Mouse (Mus musculus) liver, embryonic 13.5 days (tissue): ENCODE results near the gene Tubd1. TPM values are rescaled to one million over a fixed set of nuclear protein-coding genes. Genes with fewer than 3 reads are reported as not detected.

ENCODE experiments used
- ATAC-seq: fragments of 200-750 bp; cut with Nextera tagmentation; 2 replicates; pipeline ENCODE4 v1.8.0; 2017; ENCODE audit warnings: low read depth, mild to moderate bottlenecking, moderate number of reproducible peaks, moderate library complexity
- DNase-seq: peaks from one replicate; pipeline ENCODE4 v3.0.0; 2022
- H3K27ac ChIP-seq: fragments of 300-500 bp; sonication (generic); 2 replicates; pipeline ENCODE4 v1.5.1; 2015; ENCODE audit warnings: moderate library complexity, mild to moderate bottlenecking, inconsistent platforms
- H3K27me3 ChIP-seq: fragments of 300-500 bp; sonication (generic); 2 replicates; pipeline ENCODE4 v1.6.1; 2015; ENCODE audit warnings: mild to moderate bottlenecking, inconsistent platforms
- H3K36me3 ChIP-seq: fragments of 300-500 bp; sonication (generic); 2 replicates; pipeline ENCODE4 v1.6.1; 2015; ENCODE audit warnings: mild to moderate bottlenecking, inconsistent platforms
- H3K4me1 ChIP-seq: fragments of 300-500 bp; sonication (generic); replicated peaks from 2 replicates; pipeline ENCODE4 v1.6.1; 2015; ENCODE audit warnings: inconsistent platforms
- H3K4me2 ChIP-seq: fragments of 300-500 bp; sonication (generic); 2 replicates; pipeline ENCODE4 v1.6.1; 2015; ENCODE audit warnings: inconsistent platforms, mild to moderate bottlenecking, moderate library complexity
- H3K4me3 ChIP-seq: fragments of 300-500 bp; sonication (generic); replicated peaks from 2 replicates; pipeline ENCODE4 v1.5.1; 2015; ENCODE audit warnings: mild to moderate bottlenecking, inconsistent platforms
- H3K9ac ChIP-seq: fragments of 300-500 bp; sonication (generic); 2 replicates; pipeline ENCODE4 v1.6.1; 2015; ENCODE audit warnings: mild to moderate bottlenecking, inconsistent platforms
- H3K9me3 ChIP-seq: fragments of 300-500 bp; sonication (generic); replicated peaks from 2 replicates; pipeline ENCODE4 v1.6.1; 2016; ENCODE audit warnings: inconsistent platforms
- WGBS: fragments of 180-500 bp; shearing (Covaris S2); methylation state at CpG from one replicate; pipeline ENCODE4 v1.1.7; 2015; ENCODE audit not compliant: insufficient replicate concordance; 5-methylcytosine and 5-hydroxymethylcytosine counted together
- polyA plus RNA-seq: library from polyadenylated mRNA; unstranded; fragments of >200 nt; fragmentation: Nextera tagmentation; extraction: Ambion mirVana; gene quantifications from 2 replicates; pipeline ENCODE4 v1.2.1, GENCODE M21; 2015

The Tubd1 gene
- polyA plus RNA-seq: 13.2 and 13.6 TPM in 2 replicates

DNA sequence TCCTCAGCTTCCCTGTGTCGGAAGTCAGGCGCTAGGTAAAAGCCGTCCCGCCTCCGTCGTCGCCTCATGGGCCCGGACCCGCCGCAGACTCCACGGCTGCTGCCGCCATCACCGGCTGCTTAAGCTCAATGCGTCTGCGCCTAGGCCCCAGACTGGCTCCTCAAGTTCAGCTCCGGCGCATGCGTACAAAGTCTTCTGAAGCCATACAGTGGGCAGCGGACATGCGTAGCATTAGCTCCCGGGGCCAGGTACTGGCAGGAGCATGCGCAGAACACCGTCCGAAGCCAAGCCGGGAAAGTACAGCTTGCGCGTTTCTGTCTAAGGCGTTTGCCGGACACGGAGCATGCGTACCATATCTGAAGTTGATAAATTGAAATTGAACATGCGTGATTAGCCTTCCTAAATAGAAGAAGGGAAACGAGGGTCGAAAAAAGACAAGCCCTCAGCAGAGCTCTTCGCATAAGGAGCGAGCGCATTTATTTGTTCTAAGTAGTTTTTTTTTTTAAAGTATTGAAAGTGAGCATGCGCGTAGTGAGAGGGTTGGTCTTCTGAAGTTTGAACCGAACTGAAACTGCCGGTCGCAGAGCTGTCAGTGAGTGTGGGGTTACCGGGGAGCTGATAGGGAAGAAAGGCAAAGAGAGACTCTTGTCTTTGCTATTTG lies at the start of gene Tubd1, which contains the start of gene Rps6kb1:
TSS of gene Tubd1 (plus strand) at position 353 of the 661 bp plus-strand sequence.
TSS of gene Rps6kb1 (minus strand) at position 167 of the 661 bp plus-strand sequence.
- peak within 1 kb of the TSS; percentile 73 for H3K4me2 ChIP-seq
- H3K9me3 ChIP-seq: no peaks in the 10 kb centered on the region
- H3K27me3 ChIP-seq: no peaks in the 10 kb centered on the region
- H3K27ac ChIP-seq: peak within 1 kb of the TSS; percentile 90
- peak within 1 kb of the TSS; percentile 97 for H3K9ac ChIP-seq
- under 1% methylated on average over 43 of the region's 43 CpGs for WGBS
- H3K4me1 ChIP-seq: peaks cover 43% of the 10 kb centered on the region
- DNase-seq: peak; percentile 99
- peak within 1 kb of the TSS; percentile 91 for H3K4me3 ChIP-seq
- peaks cover 16% of the 10 kb centered on the region for H3K36me3 ChIP-seq
- ATAC-seq: peak; percentile 96

DNA sequence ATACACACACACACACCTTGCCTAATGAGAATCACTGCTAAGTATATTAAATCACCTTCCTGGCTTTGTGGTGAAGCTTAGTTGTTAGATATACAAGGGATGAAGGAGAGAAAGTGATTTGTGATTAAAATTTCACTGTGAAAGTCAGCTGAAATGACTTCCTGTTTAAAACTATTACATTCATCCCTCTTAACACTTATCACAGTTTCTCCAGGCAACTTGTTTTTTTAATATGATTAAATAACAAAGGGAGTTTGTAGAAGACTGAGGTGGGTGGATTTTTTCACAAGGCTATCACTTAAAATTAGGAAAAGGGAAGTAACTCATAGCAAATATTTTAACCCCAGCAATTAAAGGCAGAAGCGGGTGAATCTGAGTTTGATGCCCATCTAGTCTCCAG lies 47.4 kb upstream of the Tubd1 start:
- WGBS: 80% methylated on average over 1 of the region's 1 CpGs
- Histone ChIP-seq H3K9ac (no peak overlapping the region), H3K36me3 (peaks cover 40% of the 10 kb centered on the region)

DNA sequence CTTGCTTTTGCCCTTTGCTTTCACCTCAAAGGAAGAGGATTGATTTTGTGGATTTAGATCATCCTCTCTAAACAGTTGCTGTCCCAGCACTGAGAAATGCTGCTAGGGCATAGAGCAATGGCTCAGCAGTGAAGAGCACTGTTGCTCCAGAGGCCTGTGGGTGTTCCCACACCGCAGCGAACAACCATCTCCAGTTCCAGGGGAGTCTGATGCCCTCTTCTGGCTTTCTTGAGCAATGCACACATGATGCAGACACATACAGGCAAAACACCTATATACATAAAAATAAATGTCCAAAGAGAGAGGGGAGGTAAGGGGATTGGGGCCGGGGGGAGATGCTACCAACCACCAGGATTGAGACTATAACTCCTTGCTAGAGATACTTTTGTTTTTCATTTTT lies 46.9 kb upstream of the Tubd1 start:
- no peaks in the 10 kb centered on the region for H3K4me1 ChIP-seq
- H3K36me3 ChIP-seq: peaks cover 41% of the 10 kb centered on the region
- no peaks in the 10 kb centered on the region for H3K27me3 ChIP-seq
- no peak overlapping the region for H3K9ac ChIP-seq
- ATAC-seq (no peak), DNase-seq (peak; percentile 5)
- no peak overlapping the region for H3K4me2 ChIP-seq
- 63% methylated on average over 3 of the region's 3 CpGs for WGBS
- no peak overlapping the region for H3K27ac ChIP-seq
- no peaks in the 10 kb centered on the region for H3K9me3 ChIP-seq
- no peak overlapping the region for H3K4me3 ChIP-seq

More for the DNA sequence above, 47.4 kb upstream of the Tubd1 start:
- no peak for ATAC-seq
- no peak for DNase-seq
- Histone ChIP-seq H3K27me3 (no peaks in the 10 kb centered on the region), H3K4me3 (no peak overlapping the region), H3K4me1 (no peaks in the 10 kb centered on the region), H3K27ac (no peak overlapping the region), H3K4me2 (no peak overlapping the region), H3K9me3 (no peaks in the 10 kb centered on the region)

DNA sequence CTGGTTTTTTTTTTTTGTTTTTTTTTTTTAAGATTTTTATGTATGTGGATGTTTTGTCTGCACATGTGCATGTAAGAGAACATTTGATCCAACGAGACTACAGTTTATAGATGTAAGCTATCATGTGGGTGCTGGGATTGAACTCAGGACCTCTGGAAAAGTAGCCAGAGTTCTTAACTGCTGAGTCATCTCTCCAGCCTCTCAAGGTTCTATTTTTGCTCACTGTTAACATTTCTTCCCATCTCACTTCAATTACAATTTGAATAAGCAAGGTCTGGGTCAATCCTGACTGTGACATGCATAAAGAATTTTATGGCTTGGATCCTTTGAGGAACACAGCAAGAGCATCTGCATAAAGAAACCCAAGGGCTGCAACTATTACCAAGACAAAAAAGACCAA lies 44.0 kb upstream of the Tubd1 start:
- Histone ChIP-seq H3K4me2 (no peak overlapping the region), H3K36me3 (peaks cover 58% of the 10 kb centered on the region), H3K4me1 (no peaks in the 10 kb centered on the region), H3K27me3 (no peaks in the 10 kb centered on the region), H3K9me3 (no peaks in the 10 kb centered on the region), H3K4me3 (no peak overlapping the region), H3K27ac (no peak overlapping the region), H3K9ac (no peak overlapping the region)
- 69% methylated on average over 1 of the region's 1 CpGs for WGBS
- no peak for DNase-seq
- ATAC-seq: no peak

DNA sequence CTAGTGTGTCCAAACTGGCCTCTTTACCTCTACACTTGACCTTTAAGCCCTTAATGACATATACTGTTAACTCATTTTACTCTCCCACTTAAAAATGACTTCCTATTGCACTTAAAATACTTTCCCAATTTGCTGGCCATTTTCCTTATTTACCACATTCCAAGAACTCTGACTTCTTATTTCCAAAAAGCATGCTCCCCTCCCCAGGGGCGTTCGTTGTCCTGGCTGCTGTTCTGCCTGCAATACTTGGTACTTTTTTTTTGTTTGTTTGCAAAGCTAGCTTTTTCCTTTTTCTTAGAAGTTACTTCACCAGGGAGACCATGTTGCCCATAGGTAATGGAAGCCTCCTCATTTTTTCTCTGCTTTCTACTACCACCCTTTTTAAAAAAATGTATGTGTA lies 41.7 kb upstream of the Tubd1 start:
- ATAC-seq (no peak), DNase-seq (no peak)
- H3K4me2 ChIP-seq: no peak overlapping the region
- no peak overlapping the region for H3K4me3 ChIP-seq
- no peaks in the 10 kb centered on the region for H3K27me3 ChIP-seq
- H3K36me3 ChIP-seq: peaks cover 67% of the 10 kb centered on the region
- H3K4me1 ChIP-seq: no peaks in the 10 kb centered on the region
- H3K27ac ChIP-seq: no peak overlapping the region
- H3K9me3 ChIP-seq: no peaks in the 10 kb centered on the region
- WGBS: 87% methylated on average over 2 of the region's 2 CpGs
- no peak overlapping the region for H3K9ac ChIP-seq

DNA sequence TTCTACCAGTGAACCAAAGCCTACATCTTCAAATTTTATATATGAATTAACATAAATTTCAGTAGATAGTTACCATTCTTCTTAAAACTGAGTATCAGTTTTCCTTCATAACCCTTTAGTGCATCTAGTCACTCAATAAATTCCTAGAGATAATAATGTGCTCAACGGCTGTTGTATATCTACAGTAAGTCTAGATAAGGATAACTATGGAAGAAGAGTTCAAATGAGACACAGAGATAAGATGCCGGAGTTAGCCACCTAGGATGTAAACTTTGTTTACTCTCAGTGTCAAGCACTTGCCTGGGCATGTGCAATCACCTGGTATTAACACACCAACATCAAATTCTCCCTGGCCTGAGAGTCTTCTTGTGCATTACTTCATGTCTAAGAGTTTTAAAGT lies 37.5 kb upstream of the Tubd1 start:
- Histone ChIP-seq H3K9me3 (no peaks in the 10 kb centered on the region), H3K27ac (no peak overlapping the region), H3K4me3 (no peak overlapping the region), H3K36me3 (peaks cover 84% of the 10 kb centered on the region), H3K27me3 (no peaks in the 10 kb centered on the region), H3K4me1 (no peaks in the 10 kb centered on the region), H3K9ac (no peak overlapping the region), H3K4me2 (no peak overlapping the region)
- ATAC-seq (no peak), DNase-seq (no peak)
- 42% methylated on average over 2 of the region's 2 CpGs for WGBS

DNA sequence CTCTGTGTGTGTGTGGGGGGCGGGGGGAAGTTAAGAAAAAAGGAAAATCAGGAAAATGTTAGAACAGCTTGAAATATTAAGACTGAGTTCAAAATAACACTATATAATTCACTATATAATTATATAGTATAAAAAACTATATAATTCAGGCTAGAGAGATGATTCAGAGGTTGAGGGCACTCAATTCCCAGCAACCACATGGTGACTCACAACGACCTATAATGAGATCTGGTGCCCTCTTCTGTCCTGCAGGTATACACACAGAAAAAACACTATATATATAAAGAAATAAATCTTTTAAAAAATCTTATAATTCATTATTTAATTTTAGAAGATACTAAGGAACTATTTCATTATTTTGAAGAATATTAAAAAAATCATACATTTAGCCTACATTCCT lies 36.8 kb upstream of the Tubd1 start:
- no peak for ATAC-seq
- 81% methylated on average over 2 of the region's 2 CpGs for WGBS
- H3K36me3 ChIP-seq: peaks cover 83% of the 10 kb centered on the region

DNA sequence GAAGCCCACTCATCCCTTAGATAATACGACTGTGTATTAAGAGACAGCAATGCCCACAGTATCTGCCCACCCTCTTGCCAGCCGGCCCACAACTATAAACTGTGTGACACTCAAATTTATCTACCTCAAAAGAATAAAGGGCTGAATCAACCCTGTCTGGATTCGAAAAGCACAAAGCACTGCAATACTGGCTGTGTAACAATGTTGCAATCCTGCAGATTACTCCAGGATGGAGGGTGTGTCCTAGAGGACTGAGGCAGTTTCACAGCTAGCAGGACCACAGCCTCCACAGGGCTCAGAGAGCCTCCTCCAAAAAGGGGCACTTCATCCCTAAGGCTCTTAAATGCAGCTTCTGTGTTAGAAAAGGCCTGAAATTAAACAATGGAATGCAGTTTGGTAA lies 28.2 kb upstream of the Tubd1 start:
- no peak for ATAC-seq

More for the DNA sequence above, 36.8 kb upstream of the Tubd1 start:
- Histone ChIP-seq H3K4me2 (no peak overlapping the region), H3K4me3 (no peak overlapping the region), H3K4me1 (no peaks in the 10 kb centered on the region), H3K9me3 (no peaks in the 10 kb centered on the region), H3K9ac (no peak overlapping the region), H3K27ac (no peak overlapping the region), H3K27me3 (no peaks in the 10 kb centered on the region)
- DNase-seq: no peak

DNA sequence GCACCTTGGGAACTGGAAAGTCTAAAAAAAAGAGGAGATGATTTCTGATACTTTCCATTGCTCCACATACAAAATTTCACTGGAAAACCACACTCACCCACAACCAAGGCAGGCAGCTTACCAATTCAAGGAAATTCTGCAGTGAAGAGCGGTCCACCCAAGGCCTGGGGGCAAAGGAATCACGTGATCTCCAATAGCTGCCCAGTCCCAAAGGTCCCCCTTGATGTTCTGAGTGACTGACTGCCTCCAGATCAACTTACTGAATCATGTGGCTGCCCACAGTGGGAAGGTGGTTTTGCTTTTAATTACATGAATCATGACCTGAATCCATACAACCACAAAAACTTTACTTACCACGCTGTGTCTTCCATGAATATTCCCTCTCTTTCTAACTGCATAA lies 27.6 kb upstream of the Tubd1 start:
- Histone ChIP-seq H3K4me3 (no peak overlapping the region), H3K4me1 (no peaks in the 10 kb centered on the region), H3K36me3 (peaks cover 76% of the 10 kb centered on the region), H3K27me3 (no peaks in the 10 kb centered on the region), H3K9me3 (no peaks in the 10 kb centered on the region; the same call in 1 of the 2 replicates), H3K9ac (no peak overlapping the region), H3K4me2 (no peak overlapping the region), H3K27ac (no peak overlapping the region)
- WGBS: 95% methylated on average over 3 of the region's 3 CpGs
- ATAC-seq: no peak
- no peak for DNase-seq

More for the DNA sequence above, 28.2 kb upstream of the Tubd1 start:
- 83% methylated on average over 3 of the region's 3 CpGs for WGBS
- H3K27ac ChIP-seq: no peak overlapping the region
- no peak for DNase-seq
- H3K4me1 ChIP-seq: no peaks in the 10 kb centered on the region
- H3K36me3 ChIP-seq: peaks cover 77% of the 10 kb centered on the region
- H3K4me3 ChIP-seq: no peak overlapping the region
- H3K4me2 ChIP-seq: no peak overlapping the region
- no peak overlapping the region for H3K9ac ChIP-seq
- H3K9me3 ChIP-seq: no peaks in the 10 kb centered on the region; the same call in 1 of the 2 replicates
- H3K27me3 ChIP-seq: no peaks in the 10 kb centered on the region

DNA sequence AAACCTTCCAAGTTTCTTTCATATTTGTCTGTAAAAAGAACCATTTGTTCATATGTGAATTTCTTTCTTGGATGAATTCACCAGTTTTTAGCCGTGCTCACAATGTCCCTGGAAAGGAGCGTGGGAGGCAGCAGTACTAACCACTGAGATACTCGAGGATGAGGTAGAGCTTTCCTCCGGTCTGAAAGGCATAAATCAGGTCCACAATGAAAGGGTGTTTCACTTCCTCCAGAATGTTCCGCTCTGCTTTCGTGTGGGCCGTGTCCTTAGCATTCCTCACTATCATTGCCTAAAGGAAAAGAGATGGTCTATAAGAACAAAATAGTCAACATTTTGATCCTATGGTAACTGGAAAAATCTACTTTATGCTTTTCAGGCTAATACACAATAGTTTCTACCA lies 25.0 kb upstream of the Tubd1 start:
- 91% methylated on average over 7 of the region's 7 CpGs for WGBS
- H3K27me3 ChIP-seq: no peaks in the 10 kb centered on the region

DNA sequence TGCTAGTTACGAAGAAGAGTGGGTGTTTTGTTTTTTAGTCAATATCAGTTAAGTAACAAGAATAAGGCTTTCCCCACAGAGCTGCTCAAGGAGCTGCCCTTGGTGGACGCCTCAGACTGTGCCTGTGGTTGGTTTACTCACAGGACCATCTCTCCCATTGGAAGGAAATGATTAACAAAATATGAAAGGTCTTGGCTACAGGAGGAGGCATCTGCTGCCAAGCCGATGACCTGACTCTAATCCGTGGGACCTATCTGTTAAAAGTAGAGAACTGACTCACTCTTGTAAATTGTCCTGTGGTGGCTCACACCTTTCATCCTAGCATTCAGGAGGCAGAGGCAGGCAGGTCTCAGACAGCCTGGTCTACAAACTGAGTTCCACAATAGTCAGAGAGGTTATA lies 17.3 kb upstream of the Tubd1 start:
- H3K36me3 ChIP-seq: peaks cover 72% of the 10 kb centered on the region

More for the DNA sequence above, 25.0 kb upstream of the Tubd1 start:
- no peaks in the 10 kb centered on the region; the same call in 1 of the 2 replicates for H3K9me3 ChIP-seq
- H3K36me3 ChIP-seq: peaks cover 82% of the 10 kb centered on the region
- H3K4me3 ChIP-seq: no peak overlapping the region
- no peak overlapping the region for H3K4me2 ChIP-seq
- no peak overlapping the region for H3K27ac ChIP-seq
- no peak for ATAC-seq
- no peaks in the 10 kb centered on the region for H3K4me1 ChIP-seq
- no peak for DNase-seq
- no peak overlapping the region for H3K9ac ChIP-seq

DNA sequence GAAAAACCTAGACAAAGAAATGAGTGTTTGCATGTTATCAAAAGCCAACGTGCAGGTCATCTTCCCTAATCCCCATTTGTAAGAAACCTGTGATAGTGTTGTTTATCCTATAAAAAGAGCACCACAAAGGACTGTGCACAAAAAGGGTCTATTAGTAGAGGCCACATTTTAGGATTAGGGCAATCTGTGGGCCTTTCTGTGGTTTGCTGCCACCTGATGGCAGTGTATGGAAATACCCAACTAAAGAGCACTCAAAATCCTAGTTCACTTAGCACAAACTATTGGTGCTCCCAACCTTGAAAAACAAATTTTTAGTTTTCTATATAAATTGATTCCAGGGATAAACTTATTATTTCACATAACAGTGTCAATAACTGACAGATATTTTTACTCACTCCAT lies 12.0 kb upstream of the Tubd1 start:
- Histone ChIP-seq H3K4me2 (no peak overlapping the region), H3K4me3 (no peak overlapping the region), H3K4me1 (no peaks in the 10 kb centered on the region), H3K9me3 (no peaks in the 10 kb centered on the region), H3K27me3 (no peaks in the 10 kb centered on the region), H3K27ac (no peak overlapping the region), H3K36me3 (peaks cover 52% of the 10 kb centered on the region), H3K9ac (no peak overlapping the region)
- WGBS: 71% methylated on average over 1 of the region's 1 CpGs
- DNase-seq: no peak
- no peak for ATAC-seq

More for the DNA sequence above, 17.3 kb upstream of the Tubd1 start:
- Histone ChIP-seq H3K9me3 (no peaks in the 10 kb centered on the region), H3K4me1 (no peaks in the 10 kb centered on the region), H3K27me3 (no peaks in the 10 kb centered on the region), H3K9ac (no peak overlapping the region), H3K4me2 (no peak overlapping the region), H3K4me3 (no peak overlapping the region), H3K27ac (no peak overlapping the region)
- DNase-seq (no peak), ATAC-seq (no peak)
- WGBS: 85% methylated on average over 4 of the region's 4 CpGs
